Mouse (Mus musculus) splenic B cell, adult 2 months (primary cell): ENCODE results near the gene Hgfac.

Experiments
- DNase-seq: peaks from one replicate; pipeline ENCODE4 v3.0.0-alpha.2; 2011; ENCODE audit warnings: low read depth, low spot score
- H3K27me3 ChIP-seq: 2 replicates; pipeline ENCODE4 v1.6.1; 2012; ENCODE audit warnings: mild to moderate bottlenecking, low read length, moderate library complexity, mixed read lengths; ENCODE audit not compliant: control insufficient read depth, poor library complexity, insufficient read depth, severe bottlenecking
- H3K36me3 ChIP-seq: 2 replicates; pipeline ENCODE4 v1.6.1; 2012; ENCODE audit warnings: mild to moderate bottlenecking, low read length, moderate library complexity, mixed read lengths; ENCODE audit not compliant: control insufficient read depth, poor library complexity, insufficient read depth, severe bottlenecking

Hgfac gene

DNA sequence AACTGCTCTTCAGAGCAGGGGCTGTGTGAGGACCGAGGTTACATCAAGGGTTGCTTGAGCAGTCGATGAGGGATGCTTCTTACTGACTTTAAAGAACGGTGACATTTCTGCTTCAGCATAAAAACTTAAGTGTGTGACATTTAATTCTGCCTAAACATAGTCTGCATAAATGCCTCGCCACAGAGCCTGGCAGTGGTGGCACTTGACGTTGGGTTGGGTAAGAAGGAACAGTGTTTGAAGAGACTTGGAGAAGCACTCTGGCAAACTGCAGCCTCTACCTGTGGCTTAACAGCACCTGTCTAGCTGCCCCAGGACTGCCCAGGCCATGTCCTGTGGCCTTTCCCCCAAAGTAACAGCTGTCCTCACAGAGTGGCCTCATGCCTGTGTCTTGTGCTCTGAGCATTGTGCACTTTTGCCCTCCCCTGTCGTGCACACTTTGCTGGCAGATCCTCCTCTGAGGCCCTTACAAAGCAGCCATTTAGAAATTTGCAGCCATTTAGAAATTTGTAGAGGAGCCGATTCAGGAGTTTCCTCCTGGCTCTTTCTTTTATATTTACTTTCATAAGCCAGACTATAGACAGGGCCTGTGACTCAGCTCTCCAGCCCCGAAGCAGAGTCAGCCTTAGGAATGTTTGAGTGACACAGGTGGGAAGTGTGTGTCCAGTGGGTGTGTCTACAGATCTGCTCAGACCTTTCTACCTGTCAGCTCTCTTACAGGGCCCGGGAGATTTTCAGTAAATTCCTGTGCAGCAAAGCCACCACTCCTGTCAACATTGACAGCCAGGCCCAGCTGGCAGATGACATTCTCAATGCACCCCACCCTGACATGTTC is 20.7 kb upstream of the Hgfac start:
- H3K36me3 ChIP-seq, result no peaks in the 10 kb centered on the region
- DNase-seq, result no peak

DNA sequence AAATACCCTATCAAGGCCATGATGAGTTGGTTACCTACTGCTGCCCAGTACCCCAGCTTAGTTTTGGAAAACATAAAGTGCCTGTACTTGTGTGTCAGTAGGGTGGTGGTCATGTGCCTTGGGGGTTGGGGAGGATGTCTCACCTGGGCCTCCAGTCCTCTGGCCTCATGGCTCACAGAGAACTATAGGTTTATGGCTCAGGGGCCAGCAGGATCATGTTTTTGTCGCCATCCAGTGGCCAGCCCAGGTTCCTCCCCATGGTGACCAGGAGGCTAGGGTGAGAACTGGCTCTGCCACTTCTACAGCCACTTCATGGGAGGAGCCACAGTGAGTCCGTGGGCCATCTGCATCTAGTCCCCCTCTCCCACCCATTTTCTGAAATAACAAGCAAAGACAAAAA is 16.3 kb upstream of the Hgfac start:
- DNase-seq, result peak; percentile 46
- no peaks in the 10 kb centered on the region for H3K36me3 ChIP-seq
- no peaks in the 10 kb centered on the region for H3K27me3 ChIP-seq

More for the DNA sequence above, 20.7 kb upstream of the Hgfac start:
- no peaks in the 10 kb centered on the region for H3K27me3 ChIP-seq

DNA sequence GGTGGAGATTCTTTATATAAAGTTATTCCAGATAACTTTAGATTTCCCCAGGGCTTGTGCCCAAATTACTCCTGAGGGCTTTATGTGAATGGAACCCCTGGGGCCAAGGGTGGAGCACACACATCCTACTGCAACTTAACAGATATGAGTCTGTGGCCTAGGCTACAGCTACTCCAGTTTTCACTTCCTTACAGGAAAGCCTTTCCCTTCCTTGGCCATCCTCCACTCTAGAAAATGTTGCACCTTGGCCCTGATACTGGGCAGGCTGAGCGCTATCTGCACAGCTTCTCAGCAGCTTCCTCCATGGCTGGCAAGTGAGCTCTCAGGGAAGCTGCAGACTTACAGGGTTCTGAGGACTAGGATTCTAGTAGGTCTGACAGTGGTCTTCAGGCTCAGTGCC is 12.0 kb upstream of the Hgfac start:
- DNase-seq, result no peak
- Histone ChIP-seq H3K36me3 (no peaks in the 10 kb centered on the region), H3K27me3 (no peaks in the 10 kb centered on the region)

DNA sequence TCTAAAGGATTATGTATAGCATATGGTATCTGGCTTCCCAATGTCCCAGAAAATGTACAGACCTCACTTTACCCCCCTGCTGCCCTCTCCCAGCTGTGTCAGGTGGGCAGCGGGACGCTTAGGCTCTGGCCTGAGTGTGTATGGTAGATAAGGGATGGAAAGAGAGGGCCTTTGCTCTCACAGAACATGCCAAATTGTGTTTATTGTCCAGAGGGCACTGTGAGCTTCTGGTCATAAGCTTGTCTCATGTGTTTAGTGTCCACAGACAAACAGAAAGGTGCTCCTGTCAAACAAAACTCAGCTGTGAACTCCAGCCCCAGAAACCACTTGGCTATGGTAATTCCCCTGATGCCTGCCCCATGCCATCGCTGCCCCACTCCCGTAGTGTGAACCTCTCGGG is 11.6 kb upstream of the Hgfac start:
- H3K36me3 ChIP-seq, result no peaks in the 10 kb centered on the region
- no peaks in the 10 kb centered on the region for H3K27me3 ChIP-seq
- DNase-seq, result no peak

DNA sequence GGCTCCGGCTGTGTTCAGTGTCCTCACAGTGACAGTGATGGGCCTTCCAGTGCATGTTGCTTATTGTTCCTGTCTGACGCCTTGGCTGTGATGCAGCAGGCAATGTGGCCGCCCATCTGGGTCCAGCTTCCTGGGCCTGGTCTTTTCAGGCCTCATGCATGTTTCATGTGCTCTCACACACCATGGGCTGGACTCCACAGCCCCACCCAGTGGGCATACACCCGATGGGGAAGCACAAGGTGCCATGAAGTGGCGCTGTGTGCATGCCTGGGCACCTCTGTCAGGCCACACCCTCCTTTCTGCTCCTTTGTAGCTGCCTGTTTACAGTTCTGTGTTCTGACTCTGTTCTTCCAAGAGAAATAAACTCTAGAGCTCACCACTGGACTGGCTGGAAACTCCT is 8.2 kb upstream of the Hgfac start:
- DNase-seq, result peak; percentile 60
- H3K27me3 ChIP-seq, result no peaks in the 10 kb centered on the region
- no peaks in the 10 kb centered on the region for H3K36me3 ChIP-seq

DNA sequence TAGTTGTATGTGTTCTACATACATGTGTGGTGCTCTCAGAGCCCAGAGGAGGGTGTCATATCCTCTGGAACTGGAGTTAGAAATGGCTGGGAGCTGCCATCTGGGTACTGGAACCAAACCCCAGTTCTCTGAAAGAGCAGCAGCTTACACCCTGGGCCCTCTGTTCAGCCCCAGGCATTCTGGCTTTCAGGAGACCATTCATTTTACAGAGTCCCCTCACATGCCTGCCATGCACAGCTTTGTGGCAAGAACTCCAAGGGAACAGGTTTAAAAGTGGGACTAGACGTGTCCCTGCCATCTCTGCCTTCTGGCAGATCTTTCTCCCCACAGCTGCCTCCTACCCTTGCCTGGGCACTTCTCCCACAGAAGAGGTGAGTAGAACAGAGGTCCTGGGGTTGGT is 7.7 kb upstream of the Hgfac start:
- Histone ChIP-seq H3K36me3 (no peaks in the 10 kb centered on the region), H3K27me3 (no peaks in the 10 kb centered on the region)
- DNase-seq, result no peak

DNA sequence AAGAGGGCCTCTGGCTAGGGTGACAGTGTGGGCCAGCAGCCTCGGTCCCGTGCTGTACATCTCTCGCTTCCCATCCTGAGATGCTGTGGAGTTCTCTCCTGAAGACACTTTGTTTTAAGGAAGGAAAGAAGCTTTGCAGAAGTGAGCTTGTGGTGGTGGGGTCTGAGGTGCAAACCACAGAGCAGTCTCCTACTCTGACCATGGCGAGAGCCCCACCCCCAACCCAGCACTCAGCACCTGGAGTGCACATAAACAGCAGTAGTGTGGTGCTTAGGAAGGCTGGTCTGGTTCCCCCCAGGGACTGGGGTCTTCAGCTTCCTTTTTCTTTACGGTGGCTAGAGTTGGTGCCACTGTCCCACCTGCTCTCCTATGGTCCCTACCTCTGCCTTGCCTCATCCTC is 6.2 kb upstream of the Hgfac start:
- DNase-seq, result no peak
- Histone ChIP-seq H3K36me3 (no peaks in the 10 kb centered on the region), H3K27me3 (no peaks in the 10 kb centered on the region)

DNA sequence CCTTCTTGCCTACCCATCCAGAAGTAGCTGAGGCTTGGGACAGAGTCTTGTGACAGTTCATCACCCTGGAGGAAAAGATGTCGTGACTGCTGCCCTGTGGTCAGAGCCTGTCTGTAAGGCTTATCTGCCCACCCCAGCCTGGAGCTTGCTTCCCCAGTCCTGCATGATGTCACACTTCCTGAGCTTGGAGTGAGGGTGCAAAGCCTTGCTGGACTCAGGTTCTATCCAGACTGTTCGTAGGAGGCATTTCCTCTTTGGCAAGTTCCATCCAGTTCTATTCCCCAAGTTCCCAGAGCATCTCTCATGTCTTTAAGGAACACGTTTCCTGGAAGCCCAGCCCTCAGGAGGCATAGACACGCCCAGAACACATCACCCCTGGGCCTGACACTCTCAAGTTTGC is 5.5 kb upstream of the Hgfac start:
- Histone ChIP-seq H3K27me3 (no peaks in the 10 kb centered on the region), H3K36me3 (no peaks in the 10 kb centered on the region)
- no peak for DNase-seq

DNA sequence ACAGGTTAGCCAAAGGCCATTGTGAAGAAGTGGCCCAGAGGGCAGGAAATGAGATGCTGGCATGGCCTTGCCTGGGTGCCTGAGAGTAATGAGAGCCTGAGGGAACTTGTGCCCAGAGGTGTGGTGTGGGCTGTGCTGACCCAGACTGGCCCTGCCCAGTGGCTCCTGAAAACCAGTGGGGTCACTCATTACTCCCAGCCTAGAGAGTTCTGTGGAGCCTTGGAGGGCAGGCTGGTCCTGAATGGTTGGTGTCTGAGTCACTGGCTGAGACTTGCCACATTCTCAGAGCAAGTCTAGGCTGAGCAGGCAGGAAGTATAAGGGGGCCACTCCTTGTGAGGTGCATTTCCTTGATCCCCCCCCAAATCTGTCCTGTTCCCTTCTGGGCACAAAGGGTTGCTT is 3.9 kb upstream of the Hgfac start:
- DNase-seq, result no peak
- H3K36me3 ChIP-seq, result no peaks in the 10 kb centered on the region
- H3K27me3 ChIP-seq, result no peaks in the 10 kb centered on the region

DNA sequence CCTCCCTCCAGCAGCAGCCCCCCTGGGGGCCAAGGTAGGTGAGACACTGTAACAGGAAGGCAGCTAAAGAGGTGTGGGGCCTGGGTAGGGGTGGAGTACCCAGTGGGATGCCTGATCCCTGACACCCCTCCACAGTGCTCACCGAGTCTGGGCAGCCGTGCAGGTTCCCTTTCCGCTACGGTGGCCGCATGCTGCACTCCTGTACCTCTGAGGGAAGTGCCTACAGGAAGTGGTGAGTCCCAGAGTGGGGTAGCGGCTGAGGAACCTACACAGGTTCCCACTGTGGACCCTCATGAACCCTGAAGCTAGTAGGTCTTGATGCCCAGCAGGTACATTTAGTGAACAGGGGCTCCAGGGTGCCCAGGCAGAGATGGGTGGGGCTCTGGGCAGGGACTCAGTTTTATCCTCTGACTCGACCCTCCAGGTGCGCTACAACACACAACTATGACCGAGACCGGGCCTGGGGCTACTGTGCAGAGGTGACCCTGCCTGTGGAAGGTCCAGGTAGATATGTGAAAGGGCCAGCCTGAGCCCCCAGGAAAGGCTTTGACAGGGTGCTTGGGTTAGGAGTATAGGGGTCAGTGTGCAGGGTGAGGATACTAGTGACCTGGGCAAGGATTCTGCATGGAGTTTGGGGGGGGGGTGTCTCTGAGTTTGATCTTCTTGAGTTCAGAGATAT is 1.3 kb downstream of the Hgfac start:
- Histone ChIP-seq H3K27me3 (no peaks in the 10 kb centered on the region), H3K36me3 (no peaks in the 10 kb centered on the region)
- DNase-seq, result peak; percentile 30

DNA sequence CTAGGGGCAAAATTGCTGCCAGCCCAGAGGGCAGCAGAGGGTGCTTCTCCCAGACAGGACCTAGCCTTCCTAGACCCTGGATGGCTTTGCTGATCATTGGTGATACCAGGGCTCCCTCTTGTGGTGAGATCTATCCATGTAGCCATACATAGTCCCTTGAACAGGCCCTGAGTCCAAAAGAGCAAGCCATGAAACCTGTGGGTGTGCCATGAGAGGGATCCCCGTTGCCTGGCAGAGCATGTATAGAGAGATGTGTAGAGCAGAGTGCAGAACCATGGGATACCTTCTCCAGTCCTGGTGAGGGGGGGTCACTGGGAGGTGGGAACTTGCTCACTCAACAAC is 1.8 kb downstream of the Hgfac start:
- Histone ChIP-seq H3K27me3 (no peaks in the 10 kb centered on the region), H3K36me3 (no peaks in the 10 kb centered on the region)
- DNase-seq, result peak; percentile 84

DNA sequence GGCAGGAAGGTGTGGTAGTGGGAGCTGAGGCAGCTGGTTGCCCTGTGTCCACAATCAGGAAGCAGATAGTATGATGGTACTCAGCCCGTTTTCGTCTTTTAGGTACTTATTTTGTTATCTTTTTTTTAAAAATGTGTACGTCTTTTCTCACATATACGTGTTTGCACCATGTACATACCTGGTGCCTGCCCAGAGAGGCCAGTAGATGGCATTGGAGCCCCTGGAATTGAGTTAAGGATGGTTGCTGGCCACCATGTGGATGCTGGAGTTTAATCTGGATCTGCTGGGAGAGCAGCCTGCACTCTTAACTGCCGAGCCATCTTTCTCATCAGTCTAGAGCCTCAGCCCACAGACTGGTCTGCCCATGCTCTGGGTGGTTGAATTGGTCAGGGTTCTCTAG is 9.2 kb downstream of the Hgfac start:
- no peaks in the 10 kb centered on the region for H3K36me3 ChIP-seq
- H3K27me3 ChIP-seq, result no peaks in the 10 kb centered on the region
- no peak for DNase-seq

DNA sequence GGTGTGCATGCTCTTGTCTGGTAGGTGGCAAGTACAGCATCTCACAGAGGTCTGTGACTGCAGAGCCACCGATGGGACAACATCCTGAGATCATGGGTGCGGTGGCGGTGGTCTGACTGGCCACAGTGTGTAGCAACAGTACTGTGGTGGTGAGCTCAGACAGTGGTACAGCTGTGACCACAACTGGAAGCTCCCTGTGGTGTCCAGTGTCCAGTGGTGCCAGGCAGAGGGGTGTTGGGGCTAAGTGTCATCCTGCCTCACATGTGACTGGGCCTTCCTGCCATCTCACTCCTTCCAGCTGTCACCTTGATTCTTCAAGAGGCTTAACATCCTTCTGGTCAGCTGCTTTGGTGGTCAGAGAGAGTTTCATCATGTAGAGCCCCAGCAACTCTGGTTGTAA is 13.3 kb downstream of the Hgfac start:
- Histone ChIP-seq H3K36me3 (no peaks in the 10 kb centered on the region), H3K27me3 (no peaks in the 10 kb centered on the region)
- DNase-seq, result no peak

DNA sequence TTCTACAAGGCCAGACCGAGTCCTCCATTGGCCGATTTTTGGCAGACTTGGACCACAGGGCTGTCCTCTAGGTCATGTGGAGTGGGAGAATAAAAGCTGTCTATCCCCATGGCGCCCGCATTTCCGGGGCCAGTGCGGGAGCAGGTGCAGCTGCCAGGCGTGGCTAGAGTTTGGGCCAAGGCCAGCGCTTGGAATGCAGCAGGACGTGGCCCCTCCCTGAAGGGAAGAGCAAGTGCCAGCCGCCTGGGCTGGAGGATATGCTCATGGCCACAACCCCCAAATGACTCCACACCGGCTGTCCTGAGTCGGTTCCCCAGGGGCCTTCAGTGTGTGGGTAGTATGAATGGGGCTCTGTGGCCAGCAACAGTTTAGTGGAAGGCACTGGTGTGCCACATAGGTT is 13.8 kb downstream of the Hgfac start:
- no peak for DNase-seq
- H3K36me3 ChIP-seq, result no peaks in the 10 kb centered on the region
- no peaks in the 10 kb centered on the region for H3K27me3 ChIP-seq

DNA sequence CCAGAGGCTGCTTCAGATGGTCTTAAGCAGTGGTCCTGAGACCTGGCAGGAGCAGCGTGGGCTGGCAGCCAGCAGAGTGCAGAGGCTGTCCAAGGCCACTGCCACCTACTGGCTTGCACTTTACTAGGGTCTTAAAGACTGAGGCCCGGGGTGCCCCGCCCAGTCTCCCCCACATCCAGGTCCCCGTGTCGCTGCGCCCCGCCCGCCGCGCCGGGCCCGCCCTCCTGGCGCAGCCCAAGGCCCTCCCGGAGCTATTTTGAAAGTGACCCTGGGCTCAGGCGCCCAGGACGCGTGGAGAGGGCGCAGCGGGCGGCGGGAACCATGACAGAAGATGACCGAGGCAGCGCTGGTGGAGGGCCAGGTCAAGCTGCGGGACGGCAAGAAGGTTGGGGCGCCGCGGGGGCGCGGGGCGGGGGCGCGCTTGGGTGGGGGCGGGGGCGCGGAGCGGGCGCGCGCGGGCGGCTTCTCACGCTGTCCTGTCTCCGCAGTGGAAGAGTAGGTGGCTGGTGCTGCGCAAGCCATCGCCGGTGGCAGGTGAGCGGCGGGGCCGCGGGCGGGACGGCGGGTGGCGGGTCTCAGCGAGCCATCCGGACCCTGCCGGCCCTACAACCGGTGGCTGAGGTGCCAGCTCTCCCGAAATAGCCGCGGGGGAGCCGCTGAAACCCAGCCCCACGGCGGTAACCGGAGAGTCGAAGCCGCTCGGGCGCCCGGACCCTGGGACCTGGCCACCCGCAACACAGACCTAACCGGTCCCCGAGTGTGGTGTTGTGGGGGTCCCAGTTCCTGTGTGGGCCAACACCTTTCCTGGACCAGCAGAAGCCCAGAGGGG is 15.5 kb downstream of the Hgfac start, which contains the start of gene Dok7:
Gene Dok7 (plus strand): TSS at position 163 of the 829 bp plus-strand sequence.
- Histone ChIP-seq H3K36me3 (no peaks in the 10 kb centered on the region), H3K27me3 (no peaks in the 10 kb centered on the region)
- peak; percentile 7 for DNase-seq
